Mouse (Mus musculus): ENCODE results near the gene Adh6b. TPM values are rescaled to one million over a fixed set of nuclear protein-coding genes. Genes with fewer than 3 reads are reported as not detected.
"Not testable (repeated sequence)": the region's sequence is repeated elsewhere in the genome, so short reads cannot be mapped to it uniquely, and the experiment has no call there.

Adh6b gene
- polyA plus RNA-seq, 1 experiment, result not detected

GRCm38 (mm10) chr3:138366181-138366580, 24.6 kb downstream of the Adh6b start:
- H3K36me3 ChIP-seq (ENCODE audit: control insufficient read depth, insufficient read depth), result no peaks in the 10 kb centered on the region
- H3ac ChIP-seq (ENCODE audit: control insufficient read depth, insufficient read length), result no peak overlapping the region
- TF ChIP-seq REST (IDR thresholded peaks at IDR 0.05; ENCODE audit: insufficient read depth, insufficient read length) (no peak), CEBPB (IDR thresholded peaks at IDR 0.05; ENCODE audit: insufficient read depth, poor library complexity, severe bottlenecking) (no peak), USF1 (IDR thresholded peaks at IDR 0.05; ENCODE audit: low read depth) (no peak), SRF (IDR thresholded peaks at IDR 0.05; ENCODE audit: control insufficient read depth, insufficient read length, low read depth) (no peak), MAX (IDR thresholded peaks at IDR 0.05; ENCODE audit: low read depth) (no peak), TCF3 (IDR thresholded peaks at IDR 0.05; ENCODE audit: insufficient read length, low read depth) (no peak), E2F4 (IDR thresholded peaks at IDR 0.05; ENCODE audit: insufficient read depth) (no peak), MYOD1 (IDR thresholded peaks at IDR 0.05; ENCODE audit: control insufficient read depth in 1 of 3, insufficient read length in 2 of 3, low read depth in 2 of 3) (no peak), POLR2AphosphoS2 (IDR thresholded peaks at IDR 0.05; ENCODE audit: insufficient read length, low read depth) (no peak), TCF12 (IDR thresholded peaks at IDR 0.05; ENCODE audit: insufficient read depth, poor library complexity, severe bottlenecking) (no peak), MYOG (IDR thresholded peaks at IDR 0.05; ENCODE audit: control insufficient read depth in 1 of 3, insufficient read depth in 1 of 3, insufficient read length in 2 of 3, low read depth in 2 of 3) (no peak), POLR2A (IDR thresholded peaks at IDR 0.05; ENCODE audit: insufficient read length, low read depth) (no peak)
- H3K27me3 ChIP-seq (ENCODE audit: control insufficient read depth, insufficient read depth, insufficient read length), result no peaks in the 10 kb centered on the region
- H3K4me2 ChIP-seq (ENCODE audit: low read depth), result no peak overlapping the region
- no peaks in the 10 kb centered on the region for H3K79me2 ChIP-seq (ENCODE audit: control insufficient read depth, insufficient read depth)
- H3K4me3 ChIP-seq, result no peak overlapping the region

DNA sequence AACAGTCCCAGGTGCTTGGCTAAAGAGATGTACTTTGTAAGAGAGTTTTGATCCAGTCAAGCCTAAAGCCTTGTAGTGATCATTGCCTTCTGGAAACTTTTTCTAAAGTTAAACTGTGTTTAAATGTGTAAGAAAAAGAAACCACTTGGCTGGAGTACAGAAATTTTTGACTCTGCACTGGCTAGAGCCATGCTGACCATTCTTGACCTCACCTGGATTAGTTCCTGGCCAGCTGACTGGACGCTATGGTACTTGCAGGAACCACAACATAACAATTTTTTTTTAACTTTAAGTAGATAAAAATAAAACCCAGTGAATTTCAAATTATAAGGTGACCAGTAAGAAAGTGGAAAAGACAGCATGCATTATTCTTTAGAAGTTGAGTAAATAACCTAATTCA, 28.0 kb downstream of the Adh6b start:
- no peaks in the 10 kb centered on the region for H3K36me3 ChIP-seq (ENCODE audit: control insufficient read depth, insufficient read depth)
- no peaks in the 10 kb centered on the region for H3K79me2 ChIP-seq (ENCODE audit: control insufficient read depth, insufficient read depth)
- H3ac ChIP-seq (ENCODE audit: control insufficient read depth, insufficient read length), result no peak overlapping the region
- H3K27me3 ChIP-seq (ENCODE audit: control insufficient read depth, insufficient read depth, insufficient read length), result no peaks in the 10 kb centered on the region
- no peak overlapping the region for H3K4me3 ChIP-seq
- no peak overlapping the region for H3K4me2 ChIP-seq (ENCODE audit: low read depth)
- TF ChIP-seq MYOD1 (IDR thresholded peaks at IDR 0.05; ENCODE audit: control insufficient read depth in 1 of 3, insufficient read length in 2 of 3, low read depth in 2 of 3), result no peak
- TF ChIP-seq REST (IDR thresholded peaks at IDR 0.05; ENCODE audit: insufficient read depth, insufficient read length), result no peak
- TF ChIP-seq POLR2AphosphoS2 (IDR thresholded peaks at IDR 0.05; ENCODE audit: insufficient read length, low read depth), result no peak
- TF ChIP-seq USF1 (IDR thresholded peaks at IDR 0.05; ENCODE audit: low read depth), result no peak
- TF ChIP-seq TCF12 (IDR thresholded peaks at IDR 0.05; ENCODE audit: insufficient read depth, poor library complexity, severe bottlenecking), result no peak
- TF ChIP-seq CEBPB (IDR thresholded peaks at IDR 0.05; ENCODE audit: insufficient read depth, poor library complexity, severe bottlenecking), result no peak
- no peak for TF ChIP-seq SRF (IDR thresholded peaks at IDR 0.05; ENCODE audit: control insufficient read depth, insufficient read length, low read depth)
- TF ChIP-seq MAX (IDR thresholded peaks at IDR 0.05; ENCODE audit: low read depth), result no peak
- TF ChIP-seq TCF3 (IDR thresholded peaks at IDR 0.05; ENCODE audit: insufficient read length, low read depth), result no peak
- TF ChIP-seq E2F4 (IDR thresholded peaks at IDR 0.05; ENCODE audit: insufficient read depth), result no peak
- TF ChIP-seq MYOG (IDR thresholded peaks at IDR 0.05; ENCODE audit: control insufficient read depth in 1 of 3, insufficient read depth in 1 of 3, insufficient read length in 2 of 3, low read depth in 2 of 3), result no peak
- TF ChIP-seq POLR2A (IDR thresholded peaks at IDR 0.05; ENCODE audit: insufficient read length, low read depth), result no peak

DNA sequence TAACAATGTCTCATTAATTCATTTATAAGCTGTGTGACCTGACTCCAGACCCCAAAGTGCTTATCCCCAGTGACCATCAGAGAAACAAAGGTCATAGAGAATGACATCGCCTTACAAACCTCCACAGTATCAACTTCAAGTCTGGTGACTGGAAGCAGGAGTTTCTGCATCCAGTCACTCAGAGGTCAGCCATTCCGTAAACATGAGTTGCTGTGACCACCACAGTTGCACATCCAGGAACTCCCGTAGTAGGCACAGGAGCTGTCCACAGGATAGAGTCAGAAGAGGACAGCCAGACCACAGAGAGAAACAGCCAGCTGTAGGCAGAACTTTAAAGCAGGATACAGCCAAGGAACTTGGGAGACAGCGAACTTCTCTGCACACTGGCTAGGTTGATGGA, 28.7 kb downstream of the Adh6b start:
- H3K4me3 ChIP-seq; H3K79me2 ChIP-seq (ENCODE audit: control insufficient read depth, insufficient read depth); H3K36me3 ChIP-seq (ENCODE audit: control insufficient read depth, insufficient read depth); H3ac ChIP-seq (ENCODE audit: control insufficient read depth, insufficient read length); H3K4me2 ChIP-seq (ENCODE audit: low read depth); H3K27me3 ChIP-seq (ENCODE audit: control insufficient read depth, insufficient read depth, insufficient read length): not testable (repeated sequence)

DNA sequence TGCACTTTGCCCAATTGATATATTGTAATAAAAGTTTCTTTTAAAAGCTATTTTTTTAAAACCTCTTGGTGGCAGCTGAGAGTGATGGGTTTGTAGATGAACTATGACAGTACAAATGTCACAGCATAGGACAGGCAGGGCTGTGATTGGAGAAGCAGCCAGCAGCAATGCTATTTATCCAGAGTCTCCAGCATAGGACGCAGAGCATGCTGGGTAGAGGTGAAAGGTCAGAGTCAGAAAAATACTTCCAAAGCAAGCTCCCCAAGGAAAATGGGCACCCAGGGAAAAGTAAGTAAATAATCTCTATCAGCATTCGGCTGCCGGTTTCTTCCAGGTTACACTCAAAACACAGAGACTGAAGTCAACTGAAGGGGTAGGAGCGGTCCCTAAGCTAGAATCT, 32.3 kb downstream of the Adh6b start:
- peaks cover 18% of the 10 kb centered on the region for H3K27me3 ChIP-seq (ENCODE audit: control insufficient read depth, insufficient read depth, insufficient read length)
- H3K4me2 ChIP-seq (ENCODE audit: low read depth), result no peak overlapping the region
- no peaks in the 10 kb centered on the region for H3K36me3 ChIP-seq (ENCODE audit: control insufficient read depth, insufficient read depth)
- no peak overlapping the region for H3K4me3 ChIP-seq
- no peak overlapping the region for H3ac ChIP-seq (ENCODE audit: control insufficient read depth, insufficient read length)
- no peak for TF ChIP-seq E2F4 (IDR thresholded peaks at IDR 0.05; ENCODE audit: insufficient read depth)
- no peak for TF ChIP-seq TCF3 (IDR thresholded peaks at IDR 0.05; ENCODE audit: insufficient read length, low read depth)
- no peak for TF ChIP-seq MYOD1 (IDR thresholded peaks at IDR 0.05; ENCODE audit: control insufficient read depth in 1 of 3, insufficient read length in 2 of 3, low read depth in 2 of 3)
- no peak for TF ChIP-seq TCF12 (IDR thresholded peaks at IDR 0.05; ENCODE audit: insufficient read depth, poor library complexity, severe bottlenecking)
- TF ChIP-seq MYOG (IDR thresholded peaks at IDR 0.05; ENCODE audit: control insufficient read depth in 1 of 3, insufficient read depth in 1 of 3, insufficient read length in 2 of 3, low read depth in 2 of 3), result no peak
- no peak for TF ChIP-seq MAX (IDR thresholded peaks at IDR 0.05; ENCODE audit: low read depth)
- no peak for TF ChIP-seq REST (IDR thresholded peaks at IDR 0.05; ENCODE audit: insufficient read depth, insufficient read length)
- TF ChIP-seq USF1 (IDR thresholded peaks at IDR 0.05; ENCODE audit: low read depth), result no peak
- TF ChIP-seq SRF (IDR thresholded peaks at IDR 0.05; ENCODE audit: control insufficient read depth, insufficient read length, low read depth), result no peak
- TF ChIP-seq POLR2A (IDR thresholded peaks at IDR 0.05; ENCODE audit: insufficient read length, low read depth), result no peak
- no peak for TF ChIP-seq CEBPB (IDR thresholded peaks at IDR 0.05; ENCODE audit: insufficient read depth, poor library complexity, severe bottlenecking)
- TF ChIP-seq POLR2AphosphoS2 (IDR thresholded peaks at IDR 0.05; ENCODE audit: insufficient read length, low read depth), result no peak
- no peaks in the 10 kb centered on the region for H3K79me2 ChIP-seq (ENCODE audit: control insufficient read depth, insufficient read depth)

DNA sequence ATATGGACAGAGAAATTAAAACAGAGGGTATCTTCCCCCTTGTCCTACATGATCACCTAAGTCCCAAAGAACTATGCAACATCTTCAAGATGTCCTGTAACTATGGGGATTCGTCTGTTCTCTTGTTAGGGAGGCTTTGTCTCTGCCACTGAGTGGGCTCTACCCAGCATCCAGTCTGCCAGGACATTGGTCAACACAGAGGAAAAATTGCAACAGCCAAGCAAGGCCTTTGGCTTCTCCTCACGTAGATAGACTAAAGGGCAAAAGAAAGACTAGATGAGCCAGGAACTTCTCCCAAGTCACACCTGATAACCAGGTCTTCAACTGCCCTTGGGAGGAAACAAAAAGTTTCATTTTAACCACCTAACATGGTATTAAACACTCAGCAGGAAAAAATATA, 33.6 kb downstream of the Adh6b start:
- Histone ChIP-seq H3K27me3 (ENCODE audit: control insufficient read depth, insufficient read depth, insufficient read length) (peaks cover 18% of the 10 kb centered on the region), H3K36me3 (ENCODE audit: control insufficient read depth, insufficient read depth) (no peaks in the 10 kb centered on the region), H3K4me3 (no peak overlapping the region), H3ac (ENCODE audit: control insufficient read depth, insufficient read length) (no peak overlapping the region), H3K4me2 (ENCODE audit: low read depth) (no peak overlapping the region), H3K79me2 (ENCODE audit: control insufficient read depth, insufficient read depth) (no peaks in the 10 kb centered on the region)
- TF ChIP-seq MYOD1 (IDR thresholded peaks at IDR 0.05; ENCODE audit: control insufficient read depth in 1 of 3, insufficient read length in 2 of 3, low read depth in 2 of 3), result no peak
- TF ChIP-seq USF1 (IDR thresholded peaks at IDR 0.05; ENCODE audit: low read depth), result no peak
- TF ChIP-seq MAX (IDR thresholded peaks at IDR 0.05; ENCODE audit: low read depth), result no peak
- TF ChIP-seq E2F4 (IDR thresholded peaks at IDR 0.05; ENCODE audit: insufficient read depth), result no peak
- TF ChIP-seq REST (IDR thresholded peaks at IDR 0.05; ENCODE audit: insufficient read depth, insufficient read length), result no peak
- no peak for TF ChIP-seq POLR2A (IDR thresholded peaks at IDR 0.05; ENCODE audit: insufficient read length, low read depth)
- no peak for TF ChIP-seq MYOG (IDR thresholded peaks at IDR 0.05; ENCODE audit: control insufficient read depth in 1 of 3, insufficient read depth in 1 of 3, insufficient read length in 2 of 3, low read depth in 2 of 3)
